Mouse (Mus musculus) CH12.LX (cell line): ENCODE measurements around the gene Slc36a3. TPM values are rescaled to one million over a fixed set of nuclear protein-coding genes. Genes with fewer than 3 reads are reported as not detected.

Source experiments
- DNase-seq: peaks from one replicate; pipeline ENCODE4 v3.0.0-alpha.2; 2013; ENCODE audit errors: extremely low read depth
- H3K27ac ChIP-seq: 2 replicates; pipeline ENCODE4 v1.5.1; 2012; ENCODE audit warnings: low read depth, mild to moderate bottlenecking, control low read depth, moderate library complexity; ENCODE audit not compliant: insufficient read depth
- H3K27me3 ChIP-seq: replicated peaks from 2 replicates; pipeline ENCODE3; 2012; ENCODE audit warnings: inconsistent platforms
- H3K36me3 ChIP-seq, 2 experiments: replicated peaks in 1 of 2; 2 replicates each; pipeline versions ENCODE3 to v1.6.1; 2012; ENCODE audit warnings: inconsistent platforms in 1 of 2, low read length in 1 of 2, mild to moderate bottlenecking in 1 of 2, mixed read lengths in 1 of 2, moderate library complexity in 1 of 2; ENCODE audit not compliant: control insufficient read depth in 1 of 2, insufficient read depth in 1 of 2
- H3K4me1 ChIP-seq, 2 experiments: 2 replicates each; pipeline ENCODE4 v1.6.1; 2012; ENCODE audit warnings: inconsistent platforms in 1 of 2, moderate library complexity in 1 of 2; ENCODE audit not compliant: insufficient read depth in 2 of 2, control insufficient read depth in 1 of 2
- H3K4me2 ChIP-seq: 2 replicates; pipeline ENCODE4 v1.6.1; 2012; ENCODE audit warnings: low read depth, mild to moderate bottlenecking, control low read depth; ENCODE audit not compliant: poor library complexity, insufficient read depth, severe bottlenecking
- H3K4me3 ChIP-seq, 3 experiments: fragments of 150-350 bp in 1 of 3; sonication (generic) in 1 of 3; replicated peaks in 1 of 3; 2 replicates each; pipeline versions ENCODE3 to v1.5.1; 2011 to 2012; ENCODE audit warnings: low read depth in 2 of 3, low read length in 2 of 3, mild to moderate bottlenecking in 2 of 3, moderate library complexity in 2 of 3, control low read depth in 1 of 3, improper control_type of control experiment in 1 of 3, inconsistent platforms in 1 of 3, mixed read lengths in 1 of 3; ENCODE audit not compliant: poor library complexity in 1 of 3
- H3K79me2 ChIP-seq: replicated peaks from 2 replicates; pipeline ENCODE4 v1.6.1; 2012; ENCODE audit warnings: mild to moderate bottlenecking, moderate library complexity; ENCODE audit not compliant: control insufficient read depth, poor library complexity, insufficient read depth, severe bottlenecking; ENCODE audit errors: extremely low read depth
- H3K9ac ChIP-seq: 2 replicates; pipeline ENCODE4 v1.6.1; 2012; ENCODE audit warnings: low read depth, mild to moderate bottlenecking, control low read depth, moderate library complexity; ENCODE audit not compliant: insufficient read depth
- H3K9me3 ChIP-seq: replicated peaks from 2 replicates; pipeline ENCODE3; 2012; ENCODE audit warnings: low read length, inconsistent platforms, mixed read lengths
- CHD1 ChIP-seq: IDR thresholded peaks from 2 replicates; pipeline ENCODE4 v1.6.1; 2012; ENCODE audit warnings: low read depth, low read length, improper control_type of control experiment, inconsistent platforms
- CHD2 ChIP-seq: IDR thresholded peaks from 2 replicates; pipeline ENCODE4 v1.6.1; 2011; ENCODE audit warnings: low read length, improper control_type of control experiment
- E2F4 ChIP-seq: IDR thresholded peaks from 2 replicates; pipeline ENCODE4 v1.6.1; 2011; ENCODE audit warnings: low read depth, low read length, improper control_type of control experiment; ENCODE audit not compliant: insufficient replicate concordance
- ELF1 ChIP-seq: IDR thresholded peaks from 2 replicates; pipeline ENCODE4 v1.6.1; 2014; ENCODE audit warnings: low read depth, mild to moderate bottlenecking, inconsistent platforms, low read length, improper control_type of control experiment
- EP300 ChIP-seq: IDR thresholded peaks from 2 replicates; pipeline ENCODE4 v1.6.1; 2011; ENCODE audit warnings: low read length, improper control_type of control experiment
- ETS1 ChIP-seq: conservative IDR thresholded peaks from 2 replicates; pipeline ENCODE4 v1.6.1; 2012; ENCODE audit warnings: low read depth, mild to moderate bottlenecking, inconsistent platforms, low read length, improper control_type of control experiment, moderate library complexity
- HCFC1 ChIP-seq: IDR thresholded peaks from 2 replicates; pipeline ENCODE4 v1.6.1; 2012; ENCODE audit warnings: low read depth, mild to moderate bottlenecking, inconsistent platforms, low read length, improper control_type of control experiment
- JUN ChIP-seq: IDR thresholded peaks from 2 replicates; pipeline ENCODE4 v1.6.1; 2011; ENCODE audit warnings: low read depth, mild to moderate bottlenecking, low read length, improper control_type of control experiment, moderate library complexity; ENCODE audit not compliant: insufficient read depth
- KAT2A ChIP-seq: IDR thresholded peaks from 2 replicates; pipeline ENCODE4 v1.6.1; 2012; ENCODE audit warnings: low read length, improper control_type of control experiment, inconsistent platforms; ENCODE audit not compliant: insufficient replicate concordance
- MAX ChIP-seq: IDR thresholded peaks from 2 replicates; pipeline ENCODE4 v1.6.1; 2011; ENCODE audit warnings: low read length, improper control_type of control experiment
- MAZ ChIP-seq: IDR thresholded peaks from 2 replicates; pipeline ENCODE4 v1.6.1; 2012; ENCODE audit warnings: low read depth, mild to moderate bottlenecking, inconsistent platforms, low read length, improper control_type of control experiment, moderate library complexity
- MEF2A ChIP-seq: IDR thresholded peaks from 2 replicates; pipeline ENCODE4 v1.6.1; 2014; ENCODE audit warnings: low read depth, mild to moderate bottlenecking, inconsistent platforms, low read length, improper control_type of control experiment, borderline replicate concordance
- MXI1 ChIP-seq: IDR thresholded peaks from 2 replicates; pipeline ENCODE4 v1.6.1; 2011; ENCODE audit warnings: mild to moderate bottlenecking, low read depth, low read length, improper control_type of control experiment
- MYC ChIP-seq: IDR thresholded peaks from 2 replicates; pipeline ENCODE4 v1.6.1; 2011; ENCODE audit warnings: low read depth, mild to moderate bottlenecking, improper control_type of control experiment, low read length
- NRF1 ChIP-seq: IDR thresholded peaks from 2 replicates; pipeline ENCODE4 v1.6.1; 2014; ENCODE audit warnings: low read depth, mild to moderate bottlenecking, inconsistent platforms, low read length, improper control_type of control experiment, moderate library complexity
- PAX5 ChIP-seq: IDR thresholded peaks from 2 replicates; pipeline ENCODE4 v1.6.1; 2012; ENCODE audit warnings: low read length, inconsistent platforms, mixed read lengths
- POLR2A ChIP-seq: IDR thresholded peaks from 2 replicates; pipeline ENCODE4 v1.6.1; 2011; ENCODE audit warnings: low read depth, mild to moderate bottlenecking, improper control_type of control experiment, low read length
- POLR2AphosphoS2 ChIP-seq: IDR thresholded peaks from 2 replicates; pipeline ENCODE4 v1.6.1; 2011; ENCODE audit warnings: low read depth, low read length, improper control_type of control experiment
- RAD21 ChIP-seq: IDR thresholded peaks from 2 replicates; pipeline ENCODE4 v1.6.1; 2011; ENCODE audit warnings: low read depth, mild to moderate bottlenecking, low read length, improper control_type of control experiment, moderate library complexity
- RCOR1 ChIP-seq: conservative IDR thresholded peaks from 2 replicates; pipeline ENCODE4 v1.6.1; 2012; ENCODE audit warnings: low read depth, mild to moderate bottlenecking, inconsistent platforms, low read length, improper control_type of control experiment
- SIN3A ChIP-seq: IDR thresholded peaks from 2 replicates; pipeline ENCODE4 v1.6.1; 2012; ENCODE audit warnings: low read length, improper control_type of control experiment, inconsistent platforms
- SMC3 ChIP-seq: IDR thresholded peaks from 2 replicates; pipeline ENCODE4 v1.6.1; 2011; ENCODE audit warnings: low read depth, low read length, improper control_type of control experiment
- TCF12 ChIP-seq: IDR thresholded peaks from 2 replicates; pipeline ENCODE4 v1.6.1; 2014; ENCODE audit warnings: low read depth, mild to moderate bottlenecking, inconsistent platforms, low read length, improper control_type of control experiment
- UBTF ChIP-seq: IDR thresholded peaks from 2 replicates; pipeline ENCODE4 v1.6.1; 2012; ENCODE audit warnings: low read depth, mild to moderate bottlenecking, inconsistent platforms, low read length, improper control_type of control experiment, moderate library complexity
- USF1 ChIP-seq: IDR thresholded peaks from 2 replicates; pipeline ENCODE4 v1.6.1; 2014; ENCODE audit warnings: low read depth, mild to moderate bottlenecking, inconsistent platforms, low read length, improper control_type of control experiment
- USF2 ChIP-seq: conservative IDR thresholded peaks from 2 replicates; pipeline ENCODE4 v1.6.1; 2011; ENCODE audit warnings: low read depth, low read length, improper control_type of control experiment
- ZNF384 ChIP-seq: IDR thresholded peaks from 2 replicates; pipeline ENCODE4 v1.6.1; 2012; ENCODE audit warnings: low read depth, low read length, improper control_type of control experiment, inconsistent platforms
- dilution Hi-C: fragments of 300-500 bp; cut with MboI; formaldehyde crosslinking; loops from 2 replicates; pipeline ENCODE4 v1.14.3; 2020; ENCODE audit warnings: low sequenced_read_pairs; ENCODE audit not compliant: extremely low pct_unique_long_range_greater_than_20kb, extremely low pct_ligation_motif_present
- in situ Hi-C: fragments of 300-500 bp; cut with MboI; formaldehyde crosslinking; loops from 3 replicates; pipeline ENCODE4 v1.14.3; 2019; ENCODE audit warnings: low sequenced_read_pairs, low pct_ligation_motif_present, low pct_unique_long_range_greater_than_20kb, mixed read lengths
- polyA plus RNA-seq: library from polyadenylated mRNA; unstranded; fragments of >175 nt; gene quantifications from 2 replicates; pipeline ENCODE4 v1.2.1, GENCODE M21; 2012; ENCODE audit warnings: low read depth; ENCODE audit not compliant: insufficient read length
- total RNA-seq, 2 experiments: library from RNA; depleted of rRNA; stranded (reverse); fragments of 300-350 nt in 1 of 2; fragments of >200 nt in 1 of 2; gene quantifications; 2 replicates each; pipeline ENCODE4 v1.2.3; 2012 to 2014

Slc36a3 gene
- total and polyA plus RNA-seq, 3 experiments = 0.72 to 1.5 (median 0.72) TPM

DNA sequence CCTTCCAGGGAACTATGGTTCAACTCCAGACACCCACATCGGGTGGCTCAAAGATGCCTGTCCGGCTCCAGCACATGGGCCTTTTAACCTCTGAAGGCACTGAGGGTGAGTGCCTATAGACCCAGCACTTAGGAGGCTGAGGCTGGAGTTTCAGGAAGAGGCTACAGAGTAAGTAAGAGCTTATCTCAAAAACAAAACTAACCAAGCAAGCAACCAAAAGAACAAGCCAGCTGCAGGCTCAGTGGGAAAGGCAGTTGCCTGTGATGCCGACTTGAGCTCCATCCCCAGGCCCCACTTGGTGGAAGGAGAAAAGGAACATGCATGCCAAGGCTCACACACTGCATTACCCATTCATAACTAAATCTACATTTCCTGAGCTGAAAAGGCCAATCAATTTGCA lies 73.0 kb downstream of the Slc36a3 start:
- Histone ChIP-seq H3K27ac (no peak overlapping the region), H3K36me3 (no peaks in the 10 kb centered on the region), H3K9me3 (peaks cover 4% of the 10 kb centered on the region), H3K79me2 (no peaks in the 10 kb centered on the region), H3K4me1 (peaks cover 9 to 19% of the 10 kb centered on the region in 2 experiments; a peak in 3 of 4 replicates), H3K4me2 (peak overlapping the region; percentile 59; the same call in 1 of the 2 replicates), H3K9ac (peak overlapping the region; percentile 17; the same call in 1 of the 2 replicates), H3K4me3 (peak overlapping the region in 1 of 3 experiments; percentile 46), H3K27me3 (no peaks in the 10 kb centered on the region)
- DNase-seq = no peak
- dilution Hi-C loops = no loop called here
- TF ChIP-seq JUN = no peak
- no peak for TF ChIP-seq NRF1
- no peak for TF ChIP-seq EP300
- TF ChIP-seq UBTF = no peak
- no peak for TF ChIP-seq USF2
- no peak for TF ChIP-seq SMC3
- TF ChIP-seq E2F4 = no peak
- TF ChIP-seq MEF2A = no peak
- no peak for TF ChIP-seq ETS1
- TF ChIP-seq KAT2A = no peak
- TF ChIP-seq TCF12 = no peak
- TF ChIP-seq POLR2A = no peak
- TF ChIP-seq RCOR1 = no peak
- no peak for TF ChIP-seq MXI1
- no peak for TF ChIP-seq HCFC1
- TF ChIP-seq CHD1 = no peak
- no peak for TF ChIP-seq USF1
- no peak for TF ChIP-seq MAX
- TF ChIP-seq RAD21 = no peak
- no peak for TF ChIP-seq ZNF384
- in situ Hi-C loops = no loop called here

DNA sequence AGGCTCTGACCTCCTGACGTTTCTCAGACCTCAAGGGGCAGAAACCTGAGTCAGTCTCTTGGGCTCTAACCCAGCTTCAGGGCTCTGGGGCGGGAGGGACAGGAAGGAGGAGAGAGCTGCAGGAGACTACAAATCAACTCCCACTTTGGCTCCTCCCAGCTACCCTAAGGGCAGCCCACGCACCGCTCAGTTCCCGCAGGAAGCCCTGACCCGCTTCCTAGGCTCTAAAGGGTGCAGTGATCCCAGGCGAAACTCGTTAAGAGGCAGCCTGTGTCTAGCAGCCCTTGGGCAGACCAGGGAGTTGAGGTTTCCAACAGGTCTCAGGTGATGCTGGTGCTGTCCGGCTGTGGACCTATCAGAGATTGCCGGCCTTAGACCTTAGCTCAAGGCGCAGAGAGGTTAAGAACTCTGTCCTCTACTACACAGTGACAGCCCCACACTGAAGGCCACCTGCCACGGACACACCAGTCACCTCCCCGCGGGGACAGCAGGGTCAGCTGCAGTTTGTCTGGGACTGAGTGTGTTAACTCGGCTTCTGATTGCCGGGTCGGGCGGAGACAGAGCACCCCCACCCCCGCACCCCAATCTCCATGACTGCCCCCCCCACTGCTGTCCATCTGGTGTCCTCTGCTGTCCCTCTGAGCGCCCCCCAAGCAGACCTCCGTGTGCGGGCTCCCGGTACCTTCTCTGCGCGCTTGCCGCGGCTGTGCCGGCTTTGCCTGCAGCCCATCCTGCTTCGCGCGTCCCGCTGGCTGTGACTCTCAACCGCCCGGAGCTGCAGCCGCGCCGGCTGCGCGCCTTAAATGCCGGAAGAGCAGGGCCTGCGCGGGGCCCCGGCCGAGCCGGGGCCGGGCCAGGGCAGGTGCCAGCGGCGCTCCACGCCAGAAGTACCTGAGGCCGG lies 73.9 kb downstream of the Slc36a3 start, which contains the start of gene Ccdc69:
Gene Ccdc69 (minus strand): TSS at position 801 of the 901 bp plus-strand sequence.
- H3K4me3 ChIP-seq = peak within 1 kb of the TSS in 2 of 3 experiments; percentile 24 to 46
- in situ Hi-C loops = no loop called here
- TF ChIP-seq SIN3A (no peak), CHD1 (no peak), MYC (no peak), CHD2 (no peak), POLR2A (peak; percentile 56; the same call in 1 of the 2 replicates), RCOR1 (no peak), MAZ (no peak), UBTF (peak; percentile 98), POLR2AphosphoS2 (no peak), TCF12 (peak; percentile 48; the same call in 1 of the 2 replicates), MEF2A (no peak), SMC3 (no peak), EP300 (no peak), PAX5 (no peak), JUN (no peak), E2F4 (no peak), KAT2A (no peak), ELF1 (peak; percentile 70), NRF1 (peak; percentile 42; the same call in 1 of the 2 replicates), ETS1 (no peak), HCFC1 (no peak), USF2 (no peak), USF1 (no peak), RAD21 (no peak)

More for the DNA sequence above, 73.9 kb downstream of the Slc36a3 start, which contains the start of gene Ccdc69:
- H3K27ac ChIP-seq = no peak within 1 kb of the TSS
- DNase-seq = no peak
- H3K79me2 ChIP-seq = no peaks in the 10 kb centered on the region
- H3K4me2 ChIP-seq = peak within 1 kb of the TSS; percentile 59
- H3K36me3 ChIP-seq = no peaks in the 10 kb centered on the region
- H3K27me3 ChIP-seq = no peaks in the 10 kb centered on the region
- H3K4me1 ChIP-seq = peaks cover 14 to 29% of the 10 kb centered on the region in 2 experiments
- peaks cover 4% of the 10 kb centered on the region for H3K9me3 ChIP-seq
- dilution Hi-C loops = no loop called here
- peak within 1 kb of the TSS; percentile 50 for H3K9ac ChIP-seq
